Comparison of ENCODE assay signal across 9 mouse cellular contexts in genomic region chr2:134029631-134030414, GRCm38 (mm10).
DNase-seq lines count a peak whose midpoint lies in the region; ATAC-seq lines count a peak whose summit lies in the region.
"Had no signal": no experiment of that assay in that cellular context is flagged by ENCODE, and none has a peak within 500 bp of the region (broad histone marks: within the 10 kb centered on the region; RNA-seq: fewer than 3 reads in every experiment).

No protein-coding gene starts in this region.

- ATAC-seq in hindbrain, embryonic 11.5 days (ENCODE audit: low FRiP score): 0 out of 2 replicates have a peak, but pooled peaks have one; percentile 49
- no peak for ATAC-seq in hindbrain, embryonic 13.5 days (ENCODE audit: low FRiP score)
- 0 out of 2 replicates have a peak, but pooled peaks have one; percentile 50 for ATAC-seq in hindbrain, embryonic 16.5 days
- ATAC-seq in monocyte, adult 5-6 weeks (replicated peaks; ENCODE audit: insufficient number of reproducible peaks, low FRiP score, low TSS enrichment, poor library complexity, severe bottlenecking): no peak

- no peak overlapping the region for H3K9ac ChIP-seq in hindbrain, embryonic 11.5 days (ENCODE audit: low read depth, low read length)
- H3K9ac ChIP-seq in hindbrain, embryonic 13.5 days: no peak overlapping the region
- no peak overlapping the region for H3K9ac ChIP-seq in hindbrain, embryonic 16.5 days (ENCODE audit: low read depth, low read length)
- H3K9ac ChIP-seq: heart, embryonic 15.5 days had no signal

- H3K4me1 ChIP-seq in hindbrain, embryonic 11.5 days (replicated peaks; ENCODE audit: control insufficient read depth, insufficient read depth, low read length): no peaks in the 10 kb centered on the region
- H3K4me1 ChIP-seq in hindbrain, embryonic 13.5 days (replicated peaks): no peaks in the 10 kb centered on the region
- H3K4me1 ChIP-seq in hindbrain, embryonic 16.5 days (ENCODE audit: control insufficient read depth, insufficient read depth, low read depth, low read length): no peaks in the 10 kb centered on the region
- no peaks in the 10 kb centered on the region for H3K4me1 ChIP-seq in limb, embryonic 10.5 days
- H3K4me1 ChIP-seq: heart, embryonic 15.5 days had no signal

- no peaks in the 10 kb centered on the region for H3K27me3 ChIP-seq in hindbrain, embryonic 11.5 days (ENCODE audit: control insufficient read depth, insufficient read depth, low read length)
- H3K27me3 ChIP-seq in hindbrain, embryonic 13.5 days: no peaks in the 10 kb centered on the region
- H3K27me3 ChIP-seq in hindbrain, embryonic 16.5 days (replicated peaks; ENCODE audit: control insufficient read depth, insufficient read depth, low read length): no peaks in the 10 kb centered on the region
- H3K27me3 ChIP-seq in limb, embryonic 10.5 days (ENCODE audit: low read depth, poor library complexity, severe bottlenecking): no peaks in the 10 kb centered on the region
- H3K27me3 ChIP-seq: heart, embryonic 15.5 days had no signal

- H3K36me3 ChIP-seq in hindbrain, embryonic 11.5 days (ENCODE audit: control insufficient read depth, insufficient read depth, low read length): no peaks in the 10 kb centered on the region
- no peaks in the 10 kb centered on the region for H3K36me3 ChIP-seq in hindbrain, embryonic 13.5 days
- H3K36me3 ChIP-seq in hindbrain, embryonic 16.5 days (ENCODE audit: control insufficient read depth, insufficient read depth, low read length): no peaks in the 10 kb centered on the region
- no peaks in the 10 kb centered on the region for H3K36me3 ChIP-seq in limb, embryonic 10.5 days
- H3K36me3 ChIP-seq: heart, embryonic 15.5 days had no signal

- peak; percentile 38 for DNase-seq in hindbrain, embryonic 11.5 days (ENCODE audit: low spot score)
- peak; percentile 32 for DNase-seq in ZHBTc4 (ENCODE audit: low read depth, low spot score)
- DNase-seq in embryo, embryonic 11 days: peak; percentile 60
- peak; percentile 37 for DNase-seq in limb, embryonic 10.5 days (ENCODE audit: low spot score)
- DNase-seq in right cerebral cortex, postnatal 10 days (ENCODE audit: low spot score in 2 of 2): peak; percentile 39 to 49

- WGBS in hindbrain, embryonic 11.5 days: 66% methylated on average over 4 of the region's 4 CpGs
- WGBS in hindbrain, embryonic 13.5 days: 65% methylated on average over 4 of the region's 4 CpGs
- 62% methylated on average over 4 of the region's 4 CpGs for WGBS in hindbrain, embryonic 16.5 days
- 67% methylated on average over 4 of the region's 4 CpGs for WGBS in limb, embryonic 10.5 days

- no peak overlapping the region for H3K4me2 ChIP-seq in hindbrain, embryonic 11.5 days (replicated peaks; ENCODE audit: low read depth, low read length)
- H3K4me2 ChIP-seq in hindbrain, embryonic 13.5 days: no peak overlapping the region
- no peak overlapping the region for H3K4me2 ChIP-seq in hindbrain, embryonic 16.5 days (ENCODE audit: low read length)
- H3K4me2 ChIP-seq: heart, embryonic 15.5 days had no signal

- H3K9me3 ChIP-seq in hindbrain, embryonic 11.5 days (ENCODE audit: control insufficient read depth, low read length): no peaks in the 10 kb centered on the region
- H3K9me3 ChIP-seq in hindbrain, embryonic 13.5 days: no peaks in the 10 kb centered on the region
- H3K9me3 ChIP-seq in hindbrain, embryonic 16.5 days (ENCODE audit: control insufficient read depth, low read length): no peaks in the 10 kb centered on the region
- no peaks in the 10 kb centered on the region for H3K9me3 ChIP-seq in limb, embryonic 10.5 days (replicated peaks)
- H3K9me3 ChIP-seq: heart, embryonic 15.5 days had no signal

- H3K4me3 ChIP-seq in hindbrain, embryonic 11.5 days (ENCODE audit: low read depth, low read length): no peak overlapping the region
- H3K4me3 ChIP-seq in hindbrain, embryonic 13.5 days: no peak overlapping the region
- no peak overlapping the region for H3K4me3 ChIP-seq in hindbrain, embryonic 16.5 days (ENCODE audit: low read length)
- no peak overlapping the region for H3K4me3 ChIP-seq in limb, embryonic 10.5 days
- H3K4me3 ChIP-seq: heart, embryonic 15.5 days had no signal

- no peak overlapping the region for H3K27ac ChIP-seq in hindbrain, embryonic 11.5 days (ENCODE audit: low read depth, low read length)
- no peak overlapping the region for H3K27ac ChIP-seq in hindbrain, embryonic 13.5 days
- no peak overlapping the region for H3K27ac ChIP-seq in hindbrain, embryonic 16.5 days (ENCODE audit: low read depth, low read length)
- H3K27ac ChIP-seq in limb, embryonic 10.5 days: no peak overlapping the region
- H3K27ac ChIP-seq: heart, embryonic 15.5 days had no signal

Comparison
In these comparisons a context has a peak if more than half of its experiments do, and no peak if none do; other contexts are left out.
1. ATAC-seq: peak in hindbrain, embryonic 11.5 days (single experiment) and hindbrain, embryonic 16.5 days (single experiment); none in hindbrain, embryonic 13.5 days (single experiment) and monocyte, adult 5-6 weeks (single experiment).
2. Peak in every context shown above with its lines, with median percentiles within 50 percentile points of each other: DNase-seq.